Mouse (Mus musculus) CD4-positive helper T cell, adult 2 months (primary cell): Measurements from ENCODE around the gene Parg.

ENCODE experiments used
- DNase-seq: peaks from one replicate; pipeline ENCODE4 v3.0.0-alpha.2; 2012; ENCODE audit warnings: low read depth, missing footprints, low spot score

Gene Parg

DNA sequence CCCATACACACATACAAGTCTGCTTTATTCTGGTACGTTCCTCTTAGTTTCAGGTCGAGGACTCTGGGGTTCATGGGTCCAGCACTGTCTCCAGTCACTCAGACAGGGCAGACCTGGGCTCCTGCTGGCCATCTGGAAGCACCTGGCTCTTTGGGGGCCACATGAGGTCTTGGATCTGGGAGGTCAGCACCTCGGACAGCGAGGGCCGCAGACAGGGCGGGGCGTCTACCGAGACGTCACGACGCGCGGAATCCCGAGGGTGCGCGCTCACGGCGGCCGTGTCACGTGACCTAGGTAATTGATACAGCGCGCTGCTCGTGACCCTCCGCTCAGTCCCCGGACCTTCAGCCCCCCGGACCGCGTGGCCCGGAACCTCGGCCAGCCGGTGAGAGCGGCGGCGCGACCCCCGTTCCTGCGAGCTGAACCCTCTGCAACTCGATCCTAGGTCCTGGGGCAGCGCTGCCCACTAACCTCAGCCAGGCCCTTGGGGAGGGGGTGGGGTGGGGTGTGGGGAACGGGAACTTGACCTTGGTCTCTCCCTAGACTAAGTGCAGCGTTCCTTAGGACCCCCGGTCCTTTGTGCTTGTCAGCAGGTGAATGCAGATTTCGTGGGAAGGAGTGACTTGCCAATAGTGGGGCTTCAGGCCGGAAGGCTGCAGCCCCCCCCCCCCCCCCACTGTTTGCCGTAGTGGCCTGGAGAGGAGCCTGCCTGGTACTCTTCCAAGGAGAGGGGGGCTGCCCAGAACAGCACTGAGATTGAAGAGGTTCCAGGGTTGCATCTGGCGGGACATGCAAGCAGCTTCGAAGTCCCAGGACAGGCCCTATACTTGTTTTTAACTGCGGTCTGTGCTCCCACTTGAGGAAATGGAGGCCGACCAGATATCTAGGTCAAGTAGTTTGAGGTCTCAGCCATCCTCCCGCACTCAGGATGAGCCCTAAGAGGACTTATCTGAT, 120.3 kb downstream of the Parg start, which contains the start of gene Ogdhl:
TSS of gene Ogdhl (plus strand) at position 288 of the 954 bp plus-strand sequence.
- DNase-seq = peak; percentile 59

DNA sequence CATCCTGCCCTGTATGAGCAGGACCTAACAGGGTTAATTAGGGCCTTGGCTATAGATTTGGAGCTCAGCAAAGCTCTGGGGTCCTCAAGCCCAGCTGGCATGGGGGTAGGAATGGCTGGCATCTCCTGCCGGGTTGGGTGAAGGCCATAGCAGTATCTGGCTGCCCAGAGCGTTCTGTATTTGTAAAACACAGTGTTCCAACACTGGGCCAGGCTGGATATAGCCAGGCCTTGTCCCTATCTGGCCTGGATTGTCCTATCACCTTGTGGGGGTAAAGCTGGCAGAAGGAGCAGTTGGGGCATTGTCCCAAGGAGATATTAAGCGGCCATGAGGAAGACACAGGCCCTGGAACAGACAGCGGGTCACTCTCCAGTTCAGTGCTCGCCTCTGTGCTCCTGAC, 121.5 kb downstream of the Parg start:
- DNase-seq = no peak

DNA sequence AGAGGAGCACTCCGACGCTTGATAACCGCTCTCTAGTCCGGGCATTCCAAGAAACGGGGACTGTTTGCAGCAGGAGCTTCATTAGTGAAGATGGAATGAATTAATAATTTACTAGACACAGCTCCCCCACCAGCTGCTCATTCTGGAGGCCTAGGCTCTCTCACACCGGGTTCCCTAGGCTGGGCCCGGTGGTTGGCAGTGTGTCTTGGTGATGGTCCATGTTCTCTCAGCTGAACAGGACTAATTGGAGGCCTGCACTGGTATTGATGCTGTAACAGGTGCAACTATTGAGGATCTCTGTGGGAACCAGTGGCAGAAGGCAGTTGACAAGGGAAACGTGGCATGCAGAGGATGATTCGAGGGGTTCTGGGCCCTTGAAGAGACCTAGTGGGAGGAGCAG, 125.6 kb downstream of the Parg start:
- DNase-seq = no peak

DNA sequence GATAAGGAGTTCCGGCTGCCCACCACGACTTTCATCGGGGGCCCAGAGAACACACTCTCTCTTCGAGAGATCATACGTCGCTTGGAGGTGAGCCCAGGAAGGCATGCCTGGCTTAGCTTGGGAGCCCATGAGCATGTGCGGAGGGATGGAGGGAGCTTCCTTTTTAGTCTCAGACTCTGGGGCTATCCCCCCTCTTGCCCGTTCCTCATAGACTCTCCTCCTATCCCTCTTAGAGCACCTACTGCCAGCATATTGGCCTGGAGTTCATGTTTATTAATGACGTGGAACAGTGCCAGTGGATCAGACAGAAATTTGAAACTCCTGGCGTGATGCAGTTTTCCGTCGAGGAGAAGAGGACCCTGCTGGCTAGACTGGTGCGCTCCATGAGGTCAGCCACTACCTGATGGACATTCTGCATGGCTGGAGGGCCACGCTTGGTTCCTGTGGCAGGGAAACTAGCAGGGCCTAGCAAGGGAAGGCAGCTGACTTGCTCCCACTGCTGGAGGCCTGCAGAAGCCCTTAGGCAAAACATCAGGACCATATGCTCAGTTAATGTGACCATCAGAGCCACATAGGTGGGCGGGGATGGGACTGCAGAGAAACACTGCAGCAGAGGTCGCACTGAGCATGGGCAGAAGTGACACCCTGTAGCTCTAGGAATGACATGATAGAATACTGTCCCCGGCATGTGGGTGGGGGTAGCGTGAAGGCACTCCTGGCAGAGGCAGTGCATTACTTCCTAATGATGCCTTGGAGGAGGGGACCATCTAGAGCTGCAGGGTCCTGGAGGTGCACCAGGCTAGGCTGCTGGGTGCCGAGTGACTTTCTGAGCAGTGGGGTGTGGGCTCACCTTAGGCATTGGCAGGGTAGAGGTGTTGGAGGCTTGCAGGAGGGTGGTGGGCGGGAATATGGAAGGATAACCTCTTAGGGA, 131.0 kb downstream of the Parg start:
- no peak for DNase-seq

- no peak for DNase-seq
These were observed 134.3 kb downstream of the Parg start for GRCm38 (mm10) chr14:32336021-32336420.

GRCm38 (mm10) chr14:32336547-32336946, 134.8 kb downstream of the Parg start:
- no peak for DNase-seq

DNA sequence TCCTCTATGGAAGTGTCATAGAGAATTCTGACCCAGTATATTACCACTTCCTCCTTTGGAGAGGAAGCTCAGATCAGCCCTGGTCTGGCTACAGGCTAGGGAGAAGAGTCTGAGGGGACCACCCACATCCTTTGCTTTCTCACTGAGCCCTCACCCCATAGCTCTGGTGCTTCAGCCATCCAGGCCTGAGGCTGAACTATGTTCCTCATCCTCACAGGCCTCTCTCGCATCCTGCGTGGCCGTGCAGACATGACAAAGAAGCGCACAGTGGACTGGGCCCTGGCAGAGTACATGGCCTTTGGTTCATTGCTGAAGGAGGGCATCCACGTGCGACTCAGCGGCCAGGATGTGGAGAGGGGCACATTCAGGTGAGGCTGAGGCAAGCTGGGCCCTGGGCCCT, 140.1 kb downstream of the Parg start:
- DNase-seq = no peak

DNA sequence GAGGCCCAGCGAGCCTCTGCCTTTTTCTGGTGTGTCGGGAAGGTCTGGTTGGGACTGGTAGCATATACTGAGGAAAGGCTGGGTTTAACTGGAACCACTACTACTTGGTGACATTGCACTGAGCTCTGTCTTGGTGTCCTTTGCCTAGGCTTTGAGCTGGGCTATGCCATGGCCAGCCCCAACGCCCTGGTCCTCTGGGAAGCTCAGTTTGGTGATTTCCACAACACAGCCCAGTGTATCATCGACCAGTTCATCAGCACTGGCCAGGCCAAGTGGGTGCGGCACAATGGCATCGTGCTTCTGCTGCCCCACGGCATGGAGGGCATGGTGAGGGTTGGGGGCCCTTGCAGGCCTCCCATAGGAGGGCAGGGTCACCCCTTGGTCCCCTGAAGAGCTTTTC, 142.4 kb downstream of the Parg start:
- DNase-seq = no peak

DNA sequence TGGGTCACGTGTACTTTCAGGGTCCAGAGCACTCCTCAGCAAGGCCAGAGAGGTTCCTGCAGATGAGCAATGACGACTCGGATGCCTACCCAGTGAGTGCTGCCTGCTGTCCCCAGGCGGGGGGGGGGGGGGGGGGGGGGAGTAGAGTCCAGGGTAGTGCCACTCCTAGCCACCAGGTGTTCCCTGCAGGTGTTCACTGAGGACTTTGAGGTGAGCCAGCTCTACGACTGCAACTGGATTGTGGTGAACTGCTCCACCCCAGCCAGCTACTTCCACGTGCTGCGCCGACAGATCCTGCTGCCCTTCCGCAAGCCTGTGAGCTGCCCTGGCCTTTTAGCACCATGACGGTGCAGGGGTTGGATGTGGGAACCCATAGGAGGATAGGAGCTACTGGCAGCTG, 142.9 kb downstream of the Parg start:
- no peak for DNase-seq
